Mouse (Mus musculus) midbrain, embryonic 14.5 days (tissue): Measurements from ENCODE around the gene Srd5a3. TPM values are rescaled to one million over a fixed set of nuclear protein-coding genes. Genes with fewer than 3 reads are reported as not detected.

Experiments
- ATAC-seq: fragments of 200-750 bp; cut with Nextera tagmentation; 2 replicates; pipeline ENCODE4 v1.8.0; 2017; ENCODE audit warnings: moderate number of reproducible peaks, moderate library complexity; ENCODE audit not compliant: low FRiP score, low TSS enrichment
- DNase-seq: peaks from one replicate; pipeline ENCODE4 v3.0.0-alpha.2; 2015
- H3K27ac ChIP-seq: fragments of 300-500 bp; sonication (generic); replicated peaks from 2 replicates; pipeline ENCODE4 v1.5.1; 2014; ENCODE audit warnings: mild to moderate bottlenecking, low read depth, low read length, moderate library complexity
- H3K27me3 ChIP-seq: fragments of 300-500 bp; sonication (generic); 2 replicates; pipeline ENCODE4 v1.6.1; 2014; ENCODE audit warnings: low read length, control low read depth, mixed read lengths; ENCODE audit not compliant: control insufficient read depth, insufficient read depth
- H3K36me3 ChIP-seq: fragments of 300-500 bp; sonication (generic); 2 replicates; pipeline ENCODE4 v1.6.1; 2014; ENCODE audit warnings: low read length, control low read depth; ENCODE audit not compliant: control insufficient read depth, insufficient read depth
- H3K4me1 ChIP-seq: fragments of 300-500 bp; sonication (generic); 2 replicates; pipeline ENCODE4 v1.6.1; 2014; ENCODE audit warnings: mild to moderate bottlenecking, antibody characterized with exemption, low read length, control low read depth; ENCODE audit not compliant: control insufficient read depth, insufficient read depth
- H3K4me2 ChIP-seq: fragments of 300-500 bp; sonication (generic); 2 replicates; pipeline ENCODE4 v1.6.1; 2014; ENCODE audit warnings: mild to moderate bottlenecking, low read length, moderate library complexity
- H3K4me3 ChIP-seq: fragments of 300-500 bp; sonication (generic); replicated peaks from 2 replicates; pipeline ENCODE4 v1.5.1; 2014; ENCODE audit warnings: low read depth, low read length
- H3K9ac ChIP-seq: fragments of 300-500 bp; sonication (generic); replicated peaks from 2 replicates; pipeline ENCODE4 v1.6.1; 2014; ENCODE audit warnings: mild to moderate bottlenecking, low read length, moderate library complexity
- H3K9me3 ChIP-seq: fragments of 300-500 bp; sonication (generic); 2 replicates; pipeline ENCODE4 v1.6.1; 2016; ENCODE audit warnings: low read length, control low read depth, mixed read lengths; ENCODE audit not compliant: control insufficient read depth
- WGBS: fragments of 180-500 bp; shearing (Covaris S2); extraction: QIAGEN DNeasy Blood & Tissue Kit; methylation state at CpG from one replicate; pipeline ENCODE4 v1.1.7; 2014; 5-methylcytosine and 5-hydroxymethylcytosine counted together
- polyA plus RNA-seq: library from polyadenylated mRNA; unstranded; fragments of >200 nt; fragmentation: Nextera tagmentation; extraction: Ambion mirVana; gene quantifications from 2 replicates; pipeline ENCODE4 v1.2.1, GENCODE M21; 2014

Gene Srd5a3
- polyA plus RNA-seq, 1 experiment from 2014 or later, result 14.6 TPM

GRCm38 (mm10) chr5:76187885-76188284 lies 47.8 kb downstream of the Srd5a3 start:
- WGBS, result 93% methylated on average over 5 of the region's 5 CpGs
- no peaks in the 10 kb centered on the region for H3K9me3 ChIP-seq
- no peak overlapping the region for H3K9ac ChIP-seq
- peaks cover 17% of the 10 kb centered on the region for H3K4me1 ChIP-seq
- H3K27me3 ChIP-seq, result no peaks in the 10 kb centered on the region
- no peak overlapping the region for H3K4me2 ChIP-seq
- no peaks in the 10 kb centered on the region for H3K36me3 ChIP-seq
- no peak overlapping the region for H3K27ac ChIP-seq
- ATAC-seq (no peak), DNase-seq (no peak)
- H3K4me3 ChIP-seq, result no peak overlapping the region

- H3K27ac ChIP-seq, result no peak overlapping the region
- 92% methylated on average over 4 of the region's 4 CpGs for WGBS
- H3K27me3 ChIP-seq, result no peaks in the 10 kb centered on the region
- no peak overlapping the region for H3K4me3 ChIP-seq
- ATAC-seq (no peak), DNase-seq (no peak)
- no peaks in the 10 kb centered on the region for H3K36me3 ChIP-seq
- no peak overlapping the region for H3K9ac ChIP-seq
- H3K4me1 ChIP-seq, result peaks cover 2% of the 10 kb centered on the region
- H3K4me2 ChIP-seq, result no peak overlapping the region
- no peaks in the 10 kb centered on the region for H3K9me3 ChIP-seq
Observed at GRCm38 (mm10) chr5:76190609-76191008, 50.5 kb downstream of the Srd5a3 start.

GRCm38 (mm10) chr5:76193075-76193474 lies 53.0 kb downstream of the Srd5a3 start:
- Histone ChIP-seq H3K9me3 (no peaks in the 10 kb centered on the region), H3K4me1 (no peaks in the 10 kb centered on the region), H3K27ac (no peak overlapping the region), H3K27me3 (no peaks in the 10 kb centered on the region), H3K9ac (no peak overlapping the region), H3K4me2 (no peak overlapping the region), H3K4me3 (no peak overlapping the region), H3K36me3 (no peaks in the 10 kb centered on the region)
- no peak for DNase-seq
- no peak for ATAC-seq

GRCm38 (mm10) chr5:76194377-76194945 lies 54.4 kb downstream of the Srd5a3 start:
- no peak for DNase-seq
- no peaks in the 10 kb centered on the region for H3K27me3 ChIP-seq
- WGBS, result 94% methylated on average over 6 of the region's 6 CpGs
- H3K4me3 ChIP-seq, result no peak overlapping the region
- no peak overlapping the region for H3K27ac ChIP-seq
- H3K9me3 ChIP-seq, result no peaks in the 10 kb centered on the region
- ATAC-seq, result no peak
- H3K4me2 ChIP-seq, result no peak overlapping the region
- H3K36me3 ChIP-seq, result 0 out of 2 replicates have a peak, but pooled peaks cover 3% of the 10 kb centered on the region
- no peaks in the 10 kb centered on the region for H3K4me1 ChIP-seq
- no peak overlapping the region for H3K9ac ChIP-seq

GRCm38 (mm10) chr5:76199346-76199745 lies 59.3 kb downstream of the Srd5a3 start:
- H3K4me3 ChIP-seq, result no peak overlapping the region
- ATAC-seq, result no peak
- WGBS, result 95% methylated on average over 13 of the region's 13 CpGs
- no peaks in the 10 kb centered on the region for H3K4me1 ChIP-seq
- no peak overlapping the region for H3K27ac ChIP-seq
- no peak overlapping the region for H3K4me2 ChIP-seq
- no peak overlapping the region for H3K9ac ChIP-seq
- no peak for DNase-seq
- H3K36me3 ChIP-seq, result peaks cover 26% of the 10 kb centered on the region
- H3K9me3 ChIP-seq, result no peaks in the 10 kb centered on the region
- no peaks in the 10 kb centered on the region for H3K27me3 ChIP-seq

GRCm38 (mm10) chr5:76203171-76203570 lies 63.1 kb downstream of the Srd5a3 start:
- ATAC-seq (no peak), DNase-seq (no peak)
- Histone ChIP-seq H3K36me3 (peaks cover 61% of the 10 kb centered on the region), H3K4me3 (no peak overlapping the region), H3K9ac (no peak overlapping the region), H3K27ac (no peak overlapping the region), H3K4me1 (no peaks in the 10 kb centered on the region), H3K9me3 (no peaks in the 10 kb centered on the region), H3K4me2 (no peak overlapping the region), H3K27me3 (no peaks in the 10 kb centered on the region)
- WGBS, result 94% methylated on average over 3 of the region's 3 CpGs

Other genes with a start within 250 kb of the Srd5a3 start
- 9.2 and 26.9 TPM in 2 replicates for gene Kdr, start 161.8 kb upstream of the Srd5a3 start, polyA plus RNA-seq
- gene Tmem165, start 43.6 kb downstream of the Srd5a3 start, polyA plus RNA-seq, result 47.6 and 58.2 TPM in 2 replicates
- gene Clock, start 164.5 kb downstream of the Srd5a3 start, polyA plus RNA-seq, result 18.7 and 19.2 TPM in 2 replicates
- gene Pdcl2, start 190.9 kb downstream of the Srd5a3 start, polyA plus RNA-seq, result not detected in 2 replicates
- not detected in 2 replicates for gene Nmu, start 223.5 kb downstream of the Srd5a3 start, polyA plus RNA-seq